In the genomic region with DNA sequence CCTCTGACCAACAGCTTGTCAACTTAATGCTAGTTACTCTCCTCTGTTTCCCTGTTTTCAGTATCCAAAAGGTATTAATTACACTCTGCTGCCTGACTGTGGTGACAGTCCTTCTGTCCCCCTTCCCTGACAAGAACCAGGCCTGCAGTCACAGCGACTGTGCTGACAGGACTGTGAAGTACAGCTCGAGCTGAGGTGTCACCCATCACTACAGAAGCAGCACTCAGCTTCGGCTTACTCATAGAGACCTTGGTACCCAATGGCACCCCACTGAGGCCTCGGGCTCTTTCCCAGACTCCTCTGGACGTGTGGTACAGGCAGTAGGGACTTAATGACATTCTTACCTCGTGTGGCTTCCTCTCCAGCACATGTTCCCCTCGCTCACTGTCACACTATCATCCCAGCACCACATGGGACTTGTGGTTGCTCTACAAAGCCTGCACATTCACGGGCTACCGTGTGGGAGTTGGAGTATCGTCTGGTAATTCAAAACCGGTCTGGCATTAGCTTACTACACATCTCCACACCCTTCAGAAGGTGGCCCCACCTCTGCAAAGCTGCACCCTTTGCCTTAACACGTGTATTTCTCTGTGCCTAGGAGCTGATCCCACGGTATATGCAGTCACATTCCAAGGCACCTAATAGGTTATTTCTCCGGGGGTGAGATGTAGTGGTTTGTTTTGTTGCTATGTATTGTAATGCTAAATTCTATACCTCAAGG, we compare ENCODE assay signal across 20 mouse cellular contexts. TPM values are rescaled to one million over a fixed set of nuclear protein-coding genes. Genes with fewer than 3 reads are reported as not detected.
DNase-seq lines count a peak whose midpoint lies in the region; ATAC-seq and TF ChIP-seq lines count a peak whose summit lies in the region.
"Had no signal": no experiment of that assay in that cellular context is flagged by ENCODE, and none has a peak within 500 bp of the region (broad histone marks: within the 10 kb centered on the region; RNA-seq: fewer than 3 reads in every experiment).

No protein-coding gene starts in this region.

- no peak for TF ChIP-seq POLR2A in cerebellum, adult 2 months (IDR thresholded peaks at IDR 0.05; ENCODE audit: borderline replicate concordance, insufficient read depth, low read length)

- peaks cover 12 to 14% of the 10 kb centered on the region in 2 experiments for H3K4me1 ChIP-seq in heart, embryonic 14.5 days (ENCODE audit: control insufficient read depth in 2 of 2, insufficient read depth in 2 of 2, low read length in 2 of 2)
- no peaks in the 10 kb centered on the region for H3K4me1 ChIP-seq in intestine, postnatal 0 days (replicated peaks; ENCODE audit: control insufficient read depth, insufficient read depth, low read length)
- no peaks in the 10 kb centered on the region for H3K4me1 ChIP-seq in cerebellum, adult 2 months (ENCODE audit: control insufficient read depth, insufficient read depth, low read length)

- ATAC-seq in heart, embryonic 14.5 days (ENCODE audit: insufficient number of reproducible peaks, insufficient read depth, low FRiP score, low read depth), result 0 out of 2 replicates have a peak, but pooled peaks have one; percentile 54
- peak; percentile 74 for ATAC-seq in intestine, postnatal 0 days
- ATAC-seq: forebrain, embryonic 14.5 days; liver, postnatal 0 days had no signal

- no peaks in the 10 kb centered on the region for H3K36me3 ChIP-seq in heart, embryonic 14.5 days (ENCODE audit: control insufficient read depth, insufficient read depth, low read length)
- H3K36me3 ChIP-seq in intestine, postnatal 0 days (ENCODE audit: control insufficient read depth, insufficient read depth), result no peaks in the 10 kb centered on the region

- no peak overlapping the region for H3K9ac ChIP-seq in heart, embryonic 14.5 days (ENCODE audit: low read length)
- no peak overlapping the region for H3K9ac ChIP-seq in intestine, postnatal 0 days (ENCODE audit: low read depth, low read length)
- H3K9ac ChIP-seq: hindbrain, embryonic 14.5 days; liver, postnatal 0 days had no signal

- 0 out of 4 replicates have a peak overlapping the region, but pooled peaks of 1 of the 2 experiments have one; percentile 17 for H3K27ac ChIP-seq in heart, embryonic 14.5 days (replicated peaks in 1 of 2; ENCODE audit: control insufficient read depth in 1 of 2, insufficient read depth in 1 of 2, low read depth in 2 of 2, low read length in 2 of 2)
- H3K27ac ChIP-seq in intestine, postnatal 0 days (ENCODE audit: low read depth, low read length), result no peak overlapping the region
- no peak overlapping the region for H3K27ac ChIP-seq in cerebellum, adult 2 months (ENCODE audit: insufficient read depth, low read length)
- H3K27ac ChIP-seq: hindbrain, embryonic 14.5 days; kidney, postnatal 0 days had no signal

- no peaks in the 10 kb centered on the region for H3K9me3 ChIP-seq in heart, embryonic 14.5 days (ENCODE audit: control insufficient read depth, low read length)
- no peaks in the 10 kb centered on the region for H3K9me3 ChIP-seq in intestine, postnatal 0 days (ENCODE audit: control insufficient read depth)

- H3K4me2 ChIP-seq in heart, embryonic 14.5 days (ENCODE audit: low read length), result no peak overlapping the region
- H3K4me2 ChIP-seq in intestine, postnatal 0 days (replicated peaks; ENCODE audit: low read depth), result no peak overlapping the region
- H3K4me2 ChIP-seq: hindbrain, embryonic 14.5 days had no signal

- H3K27me3 ChIP-seq in heart, embryonic 14.5 days (ENCODE audit: control insufficient read depth, insufficient read depth, low read length), result no peaks in the 10 kb centered on the region
- no peaks in the 10 kb centered on the region for H3K27me3 ChIP-seq in intestine, postnatal 0 days (replicated peaks; ENCODE audit: control insufficient read depth, insufficient read depth, low read length)
- no peaks in the 10 kb centered on the region for H3K27me3 ChIP-seq in cerebellum, adult 2 months (ENCODE audit: control insufficient read depth, insufficient read depth, low read length)

- H3K4me3 ChIP-seq in heart, embryonic 14.5 days (ENCODE audit: control insufficient read depth in 1 of 2, insufficient read depth in 1 of 2, low read depth in 1 of 2, low read length in 2 of 2), result no peak overlapping the region
- H3K4me3 ChIP-seq in intestine, postnatal 0 days (ENCODE audit: low read depth, low read length), result no peak overlapping the region
- no peak overlapping the region for H3K4me3 ChIP-seq in cerebellum, adult 2 months (replicated peaks; ENCODE audit: insufficient read depth, low read depth, low read length)
- H3K4me3 ChIP-seq: erythroblast, embryonic 14.5 days had no signal

- no peak for TF ChIP-seq CTCF in intestine, postnatal 0 days (IDR thresholded peaks at IDR 0.05; ENCODE audit: low read depth)
- no peak for TF ChIP-seq CTCF in cerebellum, adult 2 months (IDR thresholded peaks at IDR 0.05; ENCODE audit: borderline replicate concordance, insufficient read depth, low read depth, low read length)

- intact Hi-C loops in heart, postnatal 10 days (cut with DNase I), result no loop called here

- DNase-seq in heart, postnatal 10 days, result no peak
- DNase-seq in ES-CJ7 (ENCODE audit: low read depth, low spot score) (peak; percentile 72), ZHBTc4 (ENCODE audit: low read depth, low spot score) (peak; percentile 86)
- no peak for DNase-seq in layer of hippocampus, postnatal 10 days (ENCODE audit: low spot score in 2 of 2)
- DNase-seq in cerebellum, adult 2 months, result no peak
- DNase-seq in layer of hippocampus, adult 9-10 months (ENCODE audit: low spot score), result no peak
- DNase-seq: adrenal gland, adult 8-10 months; cerebellum, postnatal 14 days; gastrocnemius, postnatal 25 days; liver, postnatal 0 days; lung, postnatal 14 days; right cerebral cortex, postnatal 4 days; thymus, postnatal 36 days had no signal

- 27% methylated on average over 14 of the region's 14 CpGs for WGBS in heart, embryonic 14.5 days
- 41% methylated on average over 14 of the region's 14 CpGs for WGBS in intestine, postnatal 0 days
- WGBS in cerebellum, adult 2 months, result 55% methylated on average over 14 of the region's 14 CpGs

RNA-seq across cellular contexts. Expression of a gene that starts 6.7 kb away (rescaled TPM):
- polyA plus RNA-seq in heart, embryonic 14.5 days (2014; fragmentation: Nextera tagmentation; extraction: Ambion mirVana), result 6.6 and 7.6 TPM in 2 replicates
- total RNA-seq in heart, postnatal 10 days (2021), result 10 to 100 TPM; 34.2 to 37.9 TPM
- 108 and 116 TPM in 2 replicates for polyA plus RNA-seq in intestine, postnatal 0 days (2015; fragmentation: Nextera tagmentation; extraction: Ambion mirVana)
- under 1 TPM; 0.20 to 0.23 TPM for total RNA-seq in layer of hippocampus, postnatal 10 days (2021)
- 0.11 and 0.15 TPM in 2 replicates for polyA plus RNA-seq in cerebellum, adult 2 months (2012; rRNA removed)
- polyA plus RNA-seq: C2C12 had no signal

Comparison
In these comparisons a context has a peak if more than half of its experiments do, and no peak if none do; other contexts are left out.
1. DNase-seq: peak in ES-CJ7 (single experiment) and ZHBTc4 (single experiment); none in heart, postnatal 10 days (0 of 2), layer of hippocampus, postnatal 10 days (0 of 2), cerebellum, adult 2 months (0 of 2) and layer of hippocampus, adult 9-10 months (single experiment).
2. RNA of a gene that starts 6.7 kb away (polyA plus RNA-seq): 108 to 116 TPM in intestine, postnatal 0 days; 6.6 to 7.6 TPM in heart, embryonic 14.5 days and 0.11 to 0.15 TPM in cerebellum, adult 2 months; every median in the first group is over 10 times any median in the second.